Mouse (Mus musculus) hindbrain, embryonic 13.5 days (tissue): ENCODE measurements around the gene Npas1. TPM values are rescaled to one million over a fixed set of nuclear protein-coding genes. Genes with fewer than 3 reads are reported as not detected.

ENCODE experiments used
- ATAC-seq: fragments of 200-750 bp; cut with Nextera tagmentation; 2 replicates; pipeline ENCODE4 v1.8.0; 2017; ENCODE audit warnings: moderate TSS enrichment; ENCODE audit not compliant: low FRiP score
- H3K27ac ChIP-seq: fragments of 300-500 bp; sonication (generic); 2 replicates; pipeline ENCODE4 v1.5.1; 2015; ENCODE audit warnings: inconsistent platforms, mild to moderate bottlenecking, moderate library complexity
- H3K27me3 ChIP-seq: fragments of 300-500 bp; sonication (generic); 2 replicates; pipeline ENCODE4 v1.6.1; 2015; ENCODE audit warnings: mild to moderate bottlenecking, inconsistent platforms
- H3K36me3 ChIP-seq: fragments of 300-500 bp; sonication (generic); 2 replicates; pipeline ENCODE4 v1.6.1; 2015; ENCODE audit warnings: mild to moderate bottlenecking, inconsistent platforms
- H3K4me1 ChIP-seq: fragments of 300-500 bp; sonication (generic); replicated peaks from 2 replicates; pipeline ENCODE4 v1.6.1; 2015; ENCODE audit warnings: inconsistent platforms
- H3K4me2 ChIP-seq: fragments of 300-500 bp; sonication (generic); 2 replicates; pipeline ENCODE4 v1.6.1; 2015; ENCODE audit warnings: inconsistent platforms, mild to moderate bottlenecking, moderate library complexity
- H3K4me3 ChIP-seq: fragments of 300-500 bp; sonication (generic); 2 replicates; pipeline ENCODE4 v1.5.1; 2015; ENCODE audit warnings: mild to moderate bottlenecking, inconsistent platforms
- H3K9ac ChIP-seq: fragments of 300-500 bp; sonication (generic); 2 replicates; pipeline ENCODE4 v1.6.1; 2015; ENCODE audit warnings: mild to moderate bottlenecking, inconsistent platforms
- H3K9me3 ChIP-seq: fragments of 300-500 bp; sonication (generic); 2 replicates; pipeline ENCODE4 v1.6.1; 2016; ENCODE audit warnings: inconsistent platforms
- WGBS: fragments of 180-500 bp; shearing (Covaris S2); methylation state at CpG from one replicate; pipeline ENCODE4 v1.1.7; 2015; 5-methylcytosine and 5-hydroxymethylcytosine counted together
- polyA plus RNA-seq: library from polyadenylated mRNA; unstranded; fragments of >200 nt; fragmentation: Nextera tagmentation; extraction: Ambion mirVana; gene quantifications from 2 replicates; pipeline ENCODE4 v1.2.1, GENCODE M21; 2015

The Npas1 gene
- polyA plus RNA-seq, result 2.3 and 2.5 TPM in 2 replicates

- 84% methylated on average over 8 of the region's 8 CpGs for WGBS
- no peak for ATAC-seq
- H3K4me1 ChIP-seq, result peaks cover 22% of the 10 kb centered on the region
- no peak within 1 kb of the TSS; the same call in 1 of the 2 replicates for H3K9ac ChIP-seq
- no peaks in the 10 kb centered on the region for H3K9me3 ChIP-seq
- H3K36me3 ChIP-seq, result no peaks in the 10 kb centered on the region
- peak within 1 kb of the TSS; percentile 61 for H3K4me2 ChIP-seq
- peaks cover 72% of the 10 kb centered on the region for H3K27me3 ChIP-seq
- H3K27ac ChIP-seq, result no peak within 1 kb of the TSS
- H3K4me3 ChIP-seq, result peak within 1 kb of the TSS; percentile 38
Measured at GRCm38 (mm10) chr7:16477628-16478027, at the start of gene Npas1. Gene Npas1 (minus strand): TSS chr7:16477728.

GRCm38 (mm10) chr7:16525995-16526394 lies 48.5 kb upstream of the Npas1 start:
- Histone ChIP-seq H3K4me2 (no peak overlapping the region), H3K4me1 (0 out of 2 replicates have a peak, but pooled peaks cover 3% of the 10 kb centered on the region), H3K9me3 (no peaks in the 10 kb centered on the region), H3K27me3 (no peaks in the 10 kb centered on the region), H3K4me3 (no peak overlapping the region), H3K27ac (no peak overlapping the region), H3K36me3 (peaks cover 16% of the 10 kb centered on the region), H3K9ac (no peak overlapping the region)
- no peak for ATAC-seq
- WGBS, result 96% methylated on average over 2 of the region's 2 CpGs

DNA sequence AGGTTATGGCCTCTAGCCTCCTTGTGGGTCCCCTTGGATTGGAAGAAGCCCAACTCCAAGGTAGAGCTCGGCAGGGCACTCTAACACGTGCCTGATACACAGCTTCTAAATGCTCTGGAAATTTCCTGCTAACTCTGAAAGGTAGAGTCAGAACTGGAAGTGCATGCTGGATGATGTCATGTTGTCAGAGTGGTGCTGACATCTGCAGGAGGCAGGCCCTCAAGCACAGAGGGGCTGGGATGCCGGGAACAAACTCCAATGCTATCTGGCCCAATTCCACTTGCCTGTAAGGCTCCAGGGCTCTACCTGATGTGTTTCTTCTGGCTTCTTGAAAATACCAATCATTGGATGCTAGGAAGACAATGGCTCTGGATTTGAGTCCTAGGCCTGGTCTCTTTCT lies 47.9 kb upstream of the Npas1 start:
- Histone ChIP-seq H3K36me3 (peaks cover 13% of the 10 kb centered on the region), H3K4me2 (no peak overlapping the region), H3K4me3 (no peak overlapping the region), H3K27ac (no peak overlapping the region), H3K27me3 (no peaks in the 10 kb centered on the region), H3K4me1 (0 out of 2 replicates have a peak, but pooled peaks cover 3% of the 10 kb centered on the region), H3K9ac (no peak overlapping the region), H3K9me3 (no peaks in the 10 kb centered on the region)
- ATAC-seq, result no peak
- 92% methylated on average over 3 of the region's 3 CpGs for WGBS

DNA sequence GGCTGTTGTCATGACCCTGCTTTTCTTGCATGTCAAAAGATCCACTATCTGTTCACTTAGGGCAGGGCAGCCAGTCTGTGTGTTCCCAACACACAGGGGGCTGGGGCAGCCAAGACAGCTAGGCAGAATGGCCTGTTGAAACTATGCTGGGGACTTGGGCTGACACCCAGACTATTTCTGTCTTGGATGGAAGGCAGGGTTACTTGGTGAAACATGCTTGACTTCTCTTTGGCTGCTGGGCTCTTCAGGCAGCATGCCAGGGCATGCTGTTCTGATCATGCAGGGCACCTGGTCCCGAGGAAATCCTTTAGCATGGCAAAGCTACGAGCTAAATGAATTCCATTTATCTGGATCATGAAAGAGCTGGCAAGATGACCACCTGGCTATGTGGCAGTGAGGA lies 46.8 kb upstream of the Npas1 start:
- no peaks in the 10 kb centered on the region for H3K9me3 ChIP-seq
- no peak for ATAC-seq

DNA sequence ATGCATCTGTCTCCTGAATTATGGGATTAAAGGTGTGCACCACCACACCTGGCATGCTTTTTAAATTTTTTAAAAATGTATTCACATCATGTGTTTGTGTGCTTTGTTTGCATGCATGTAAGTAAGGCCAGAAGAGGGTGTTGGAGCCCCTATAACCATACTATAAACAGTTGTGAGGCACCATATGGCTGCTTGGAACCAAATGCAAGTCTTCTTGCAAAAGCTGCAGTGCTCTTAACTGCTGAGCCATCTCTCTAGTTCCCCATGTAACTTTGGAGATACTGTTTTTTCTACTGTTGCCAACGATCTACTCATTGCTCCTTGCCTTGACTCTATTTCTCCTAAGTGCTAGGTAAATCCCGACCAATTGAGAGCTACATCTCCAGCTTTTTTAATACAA lies 41.8 kb upstream of the Npas1 start:
- H3K36me3 ChIP-seq, result peaks cover 10% of the 10 kb centered on the region
- H3K27ac ChIP-seq, result no peak overlapping the region
- no peaks in the 10 kb centered on the region for H3K27me3 ChIP-seq
- H3K9ac ChIP-seq, result no peak overlapping the region
- no peak for ATAC-seq
- no peaks in the 10 kb centered on the region for H3K9me3 ChIP-seq
- 96% methylated on average over 2 of the region's 2 CpGs for WGBS
- 0 out of 2 replicates have a peak, but pooled peaks cover 3% of the 10 kb centered on the region for H3K4me1 ChIP-seq
- no peak overlapping the region for H3K4me3 ChIP-seq
- no peak overlapping the region for H3K4me2 ChIP-seq

More for the DNA sequence above, 46.8 kb upstream of the Npas1 start:
- Histone ChIP-seq H3K4me1 (0 out of 2 replicates have a peak, but pooled peaks cover 6% of the 10 kb centered on the region), H3K27me3 (no peaks in the 10 kb centered on the region), H3K4me2 (no peak overlapping the region), H3K9ac (no peak overlapping the region), H3K27ac (no peak overlapping the region), H3K36me3 (peaks cover 13% of the 10 kb centered on the region), H3K4me3 (no peak overlapping the region)
- WGBS, result 87% methylated on average over 2 of the region's 2 CpGs

DNA sequence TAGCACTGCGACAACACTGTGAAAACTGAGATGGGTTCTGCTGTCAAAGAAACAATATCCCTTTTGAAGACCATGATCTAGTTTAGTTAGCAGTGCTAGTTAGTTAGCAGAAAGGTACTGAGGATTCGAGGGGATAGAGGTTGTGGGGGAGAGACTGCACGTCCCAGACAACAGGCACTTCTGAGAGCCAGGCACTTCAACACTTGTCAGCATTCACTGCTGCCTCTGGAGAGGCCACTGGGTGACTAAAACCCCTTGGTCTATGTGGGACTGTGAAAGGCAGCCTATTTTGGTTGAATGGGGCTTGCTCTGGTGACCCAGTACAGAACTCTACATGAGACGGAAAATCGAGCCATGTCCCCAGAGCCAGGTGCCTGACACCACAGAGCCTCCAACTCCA lies 39.7 kb upstream of the Npas1 start:
- no peak for ATAC-seq
- Histone ChIP-seq H3K4me3 (no peak overlapping the region), H3K4me1 (0 out of 2 replicates have a peak, but pooled peaks cover 3% of the 10 kb centered on the region), H3K4me2 (no peak overlapping the region), H3K27me3 (no peaks in the 10 kb centered on the region), H3K27ac (no peak overlapping the region), H3K9ac (no peak overlapping the region), H3K36me3 (peaks cover 17% of the 10 kb centered on the region), H3K9me3 (no peaks in the 10 kb centered on the region)
- 97% methylated on average over 5 of the region's 5 CpGs for WGBS

GRCm38 (mm10) chr7:16507284-16507683 lies 29.8 kb upstream of the Npas1 start:
- H3K4me2 ChIP-seq, result no peak overlapping the region
- no peaks in the 10 kb centered on the region for H3K9me3 ChIP-seq
- no peak overlapping the region for H3K9ac ChIP-seq
- 31% methylated on average over 3 of the region's 3 CpGs for WGBS
- peaks cover 79% of the 10 kb centered on the region for H3K36me3 ChIP-seq
- no peaks in the 10 kb centered on the region for H3K27me3 ChIP-seq
- H3K4me3 ChIP-seq, result no peak overlapping the region
- no peak for ATAC-seq
- peaks cover 6% of the 10 kb centered on the region for H3K4me1 ChIP-seq
- no peak overlapping the region for H3K27ac ChIP-seq

GRCm38 (mm10) chr7:16505226-16505593 lies 27.7 kb upstream of the Npas1 start:
- Histone ChIP-seq H3K9me3 (no peaks in the 10 kb centered on the region), H3K27me3 (no peaks in the 10 kb centered on the region), H3K4me1 (peaks cover 6% of the 10 kb centered on the region), H3K9ac (no peak overlapping the region), H3K27ac (no peak overlapping the region), H3K4me2 (no peak overlapping the region), H3K36me3 (peaks cover 74% of the 10 kb centered on the region), H3K4me3 (no peak overlapping the region)
- 94% methylated on average over 3 of the region's 3 CpGs for WGBS
- ATAC-seq, result no peak

GRCm38 (mm10) chr7:16504573-16505225 lies 27.2 kb upstream of the Npas1 start:
- Histone ChIP-seq H3K4me1 (peaks cover 10% of the 10 kb centered on the region), H3K36me3 (peaks cover 73% of the 10 kb centered on the region), H3K4me3 (no peak overlapping the region), H3K4me2 (no peak overlapping the region), H3K9me3 (no peaks in the 10 kb centered on the region), H3K9ac (no peak overlapping the region), H3K27me3 (no peaks in the 10 kb centered on the region), H3K27ac (no peak overlapping the region)
- WGBS, result 54% methylated on average over 2 of the region's 2 CpGs
- no peak for ATAC-seq

DNA sequence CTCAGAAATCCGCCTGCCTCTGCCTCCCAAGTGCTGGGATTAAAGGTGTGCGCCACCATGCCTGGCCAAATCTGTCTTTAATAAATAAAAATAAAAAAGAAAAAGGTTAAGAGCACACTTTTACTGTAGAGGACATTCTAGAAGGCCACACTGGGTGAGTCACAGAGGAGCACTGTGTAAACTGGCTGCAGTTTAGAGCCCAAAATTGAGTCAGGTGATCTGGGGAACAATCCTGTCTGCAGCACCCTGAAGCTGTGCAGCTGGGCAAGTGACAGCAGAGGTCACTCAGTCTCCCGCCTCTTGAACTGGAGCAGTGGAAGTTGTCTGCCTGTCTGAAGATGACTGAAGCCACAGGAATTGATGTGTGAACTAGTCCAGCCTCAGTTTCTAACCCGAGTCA lies 24.0 kb upstream of the Npas1 start:
- Histone ChIP-seq H3K9ac (no peak overlapping the region), H3K27ac (no peak overlapping the region), H3K4me1 (peaks cover 13% of the 10 kb centered on the region), H3K9me3 (no peaks in the 10 kb centered on the region), H3K4me3 (no peak overlapping the region), H3K27me3 (no peaks in the 10 kb centered on the region), H3K4me2 (no peak overlapping the region), H3K36me3 (peaks cover 81% of the 10 kb centered on the region)
- 93% methylated on average over 4 of the region's 4 CpGs for whole genome bisulfite sequencing
- ATAC-seq, result no peak

GRCm38 (mm10) chr7:16499671-16500104 lies 22.2 kb upstream of the Npas1 start:
- WGBS, result 75% methylated on average over 6 of the region's 6 CpGs
- Histone ChIP-seq H3K4me1 (peaks cover 8% of the 10 kb centered on the region), H3K4me2 (no peak overlapping the region), H3K9me3 (no peaks in the 10 kb centered on the region), H3K27ac (no peak overlapping the region), H3K27me3 (no peaks in the 10 kb centered on the region), H3K4me3 (no peak overlapping the region), H3K36me3 (peaks cover 79% of the 10 kb centered on the region), H3K9ac (no peak overlapping the region)
- ATAC-seq, result peak; percentile 55; the same call in 1 of the 2 replicates

- Histone ChIP-seq H3K27ac (no peak overlapping the region), H3K4me2 (no peak overlapping the region), H3K9me3 (no peaks in the 10 kb centered on the region), H3K4me3 (no peak overlapping the region), H3K27me3 (no peaks in the 10 kb centered on the region), H3K36me3 (peaks cover 52% of the 10 kb centered on the region), H3K4me1 (peaks cover 6% of the 10 kb centered on the region; the same call in 1 of the 2 replicates), H3K9ac (no peak overlapping the region)
- WGBS, result 94% methylated on average over 3 of the region's 3 CpGs
- no peak for ATAC-seq
Measured at GRCm38 (mm10) chr7:16496260-16496659, 18.7 kb upstream of the Npas1 start.

- ATAC-seq, result no peak
- no peak overlapping the region for H3K27ac ChIP-seq
- no peak overlapping the region for H3K4me3 ChIP-seq
- no peaks in the 10 kb centered on the region for H3K9me3 ChIP-seq
- no peaks in the 10 kb centered on the region for H3K27me3 ChIP-seq
- no peak overlapping the region for H3K4me2 ChIP-seq
- H3K36me3 ChIP-seq, result peaks cover 38% of the 10 kb centered on the region
- H3K4me1 ChIP-seq, result no peaks in the 10 kb centered on the region
- no peak overlapping the region for H3K9ac ChIP-seq
- WGBS, result 43% methylated on average over 2 of the region's 2 CpGs
Measured at GRCm38 (mm10) chr7:16493361-16493760, 15.8 kb upstream of the Npas1 start.
